Mouse (Mus musculus) ES-Bruce4 (cell line): ENCODE data around the gene Fam166b. TPM values are rescaled to one million over a fixed set of nuclear protein-coding genes. Genes with fewer than 3 reads are reported as not detected.

Experiments used
- H3K27ac ChIP-seq: 2 replicates; pipeline ENCODE4 v1.5.1; 2012; ENCODE audit warnings: low read length, inconsistent platforms; ENCODE audit not compliant: insufficient read depth
- H3K27me3 ChIP-seq: 2 replicates; pipeline ENCODE4 v1.6.1; 2012; ENCODE audit warnings: mild to moderate bottlenecking, low read length, inconsistent platforms; ENCODE audit not compliant: control insufficient read depth, poor library complexity, insufficient read depth, severe bottlenecking
- H3K36me3 ChIP-seq: 2 replicates; pipeline ENCODE4 v1.6.1; 2012; ENCODE audit warnings: inconsistent platforms, mild to moderate bottlenecking, low read length, moderate library complexity; ENCODE audit not compliant: control insufficient read depth, poor library complexity, insufficient read depth, severe bottlenecking
- H3K4me1 ChIP-seq: one replicate; pipeline ENCODE4 v1.8.1; 2011; ENCODE audit warnings: low read length; ENCODE audit not compliant: control insufficient read depth, insufficient read depth
- H3K4me3 ChIP-seq: 2 replicates; pipeline ENCODE4 v1.5.1; 2011; ENCODE audit warnings: low read depth, mild to moderate bottlenecking, low read length
- H3K9ac ChIP-seq: 2 replicates; pipeline ENCODE4 v1.6.1; 2012; ENCODE audit warnings: low read depth, mild to moderate bottlenecking, inconsistent platforms; ENCODE audit not compliant: poor library complexity, severe bottlenecking
- H3K9me3 ChIP-seq: replicated peaks from 2 replicates; pipeline ENCODE4 v1.6.1; 2012; ENCODE audit warnings: mild to moderate bottlenecking, low read length, inconsistent platforms; ENCODE audit not compliant: control insufficient read depth, poor library complexity, insufficient read depth, severe bottlenecking
- CTCF ChIP-seq: IDR thresholded peaks from one replicate; pipeline ENCODE4 v1.8.1; 2011; ENCODE audit warnings: low read depth, low read length
- EP300 ChIP-seq: IDR thresholded peaks from 2 replicates; pipeline ENCODE4 v1.6.1; 2011; ENCODE audit warnings: low read depth, low read length; ENCODE audit not compliant: insufficient read depth
- POLR2A ChIP-seq: IDR thresholded peaks from one replicate; pipeline ENCODE4 v1.8.1; 2011; ENCODE audit warnings: low read length; ENCODE audit not compliant: insufficient read depth
- polyA plus RNA-seq: library from polyadenylated mRNA; stranded (reverse); fragments of >200 nt; gene quantifications from 2 replicates; pipeline ENCODE4 v1.2.4, GENCODE M21; 2011; ENCODE audit warnings: low read depth; ENCODE audit not compliant: missing spikeins, insufficient read depth, insufficient read length

Fam166b gene
- polyA plus RNA-seq, 1 experiment, result 2.1 TPM

DNA sequence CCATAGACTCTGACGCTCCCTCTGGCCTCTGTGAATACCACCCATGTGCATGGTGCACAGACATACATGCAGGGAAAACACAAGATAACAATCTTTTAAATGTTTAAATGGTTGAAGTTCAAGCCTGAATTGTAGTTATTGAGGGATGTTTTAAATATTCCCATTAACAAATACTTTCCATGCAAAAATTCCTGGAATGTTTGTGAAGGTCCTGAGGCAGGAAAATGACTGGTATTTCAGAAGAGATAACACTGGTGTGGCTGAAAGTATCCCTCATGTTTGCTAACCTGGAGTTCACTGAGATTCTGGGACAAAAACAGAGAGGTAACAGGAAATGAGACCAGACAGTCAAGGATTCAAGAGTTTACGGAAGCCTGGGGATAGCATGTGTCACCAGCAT lies 39.5 kb downstream of the Fam166b start:
- TF ChIP-seq CTCF, result no peak
- no peak for TF ChIP-seq POLR2A
- no peak for TF ChIP-seq EP300
- Histone ChIP-seq H3K27me3 (no peaks in the 10 kb centered on the region), H3K9me3 (no peaks in the 10 kb centered on the region), H3K27ac (no peak overlapping the region), H3K9ac (no peak overlapping the region), H3K4me3 (no peak overlapping the region), H3K4me1 (peaks cover 6% of the 10 kb centered on the region), H3K36me3 (no peaks in the 10 kb centered on the region)

DNA sequence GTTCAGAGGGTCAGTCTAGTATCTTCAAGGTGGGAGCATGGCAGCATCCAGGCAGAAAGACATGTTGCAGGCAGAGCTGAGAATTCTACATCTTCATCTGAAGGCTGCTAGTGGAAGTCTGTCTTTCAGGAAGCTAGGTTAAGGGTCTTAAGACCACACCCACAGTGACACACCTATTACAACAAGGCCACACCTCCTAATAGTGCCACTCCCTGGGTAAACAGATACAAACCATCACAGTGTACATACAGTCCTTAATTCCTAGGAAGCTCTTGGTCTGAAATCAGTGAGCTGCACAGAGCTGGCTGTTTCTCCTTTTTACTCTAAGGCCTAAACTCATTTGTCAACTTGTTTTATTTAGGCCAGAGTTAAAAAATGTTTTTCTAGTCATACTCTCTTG lies 42.0 kb downstream of the Fam166b start:
- Histone ChIP-seq H3K27me3 (no peaks in the 10 kb centered on the region), H3K36me3 (no peaks in the 10 kb centered on the region)
- no peak for TF ChIP-seq CTCF
- no peak for TF ChIP-seq EP300
- no peak for TF ChIP-seq POLR2A

DNA sequence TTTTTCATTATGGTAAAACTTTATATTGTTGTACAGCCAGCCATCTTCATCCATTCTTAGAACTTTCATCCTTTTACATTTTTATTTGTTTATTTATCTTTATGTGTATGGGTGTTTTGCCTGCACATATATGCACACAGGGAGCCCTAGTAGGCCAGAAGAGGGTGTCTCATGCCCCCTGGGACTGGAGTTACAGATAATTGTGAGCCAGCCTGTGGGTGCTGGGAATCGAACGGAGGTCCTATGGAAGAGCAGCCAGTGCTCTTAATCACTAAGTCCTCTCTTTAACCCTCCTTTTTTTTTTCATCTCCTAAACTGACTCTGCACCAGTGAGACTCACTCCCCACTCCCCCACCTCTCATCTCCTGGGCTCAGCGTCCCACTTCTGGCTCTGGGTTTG lies 44.4 kb downstream of the Fam166b start:
- TF ChIP-seq POLR2A (no peak), EP300 (no peak), CTCF (no peak)
- peaks cover 3% of the 10 kb centered on the region for H3K4me1 ChIP-seq

More for the DNA sequence above, 42.0 kb downstream of the Fam166b start:
- Histone ChIP-seq H3K4me3 (no peak overlapping the region), H3K27ac (no peak overlapping the region), H3K9me3 (no peaks in the 10 kb centered on the region), H3K9ac (no peak overlapping the region), H3K4me1 (peaks cover 8% of the 10 kb centered on the region)

DNA sequence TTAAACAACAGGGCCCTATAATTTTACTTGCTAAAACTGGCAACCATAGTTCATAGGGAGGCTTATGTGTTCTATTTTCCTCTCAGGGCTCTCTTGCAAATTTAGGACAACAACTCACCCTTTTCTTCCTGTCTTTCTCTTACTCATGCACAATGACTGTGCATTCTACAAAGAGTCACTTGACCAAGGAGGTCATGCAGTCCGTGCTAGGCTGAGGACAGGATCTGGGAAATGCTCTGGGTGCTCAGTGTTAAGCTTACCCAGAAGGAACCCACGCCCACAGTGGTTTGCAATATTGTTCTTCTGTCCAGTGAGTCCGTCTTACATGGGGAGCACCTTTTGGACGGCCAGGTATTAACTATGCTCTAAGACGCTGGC lies 44.9 kb downstream of the Fam166b start:
- H3K9me3 ChIP-seq, result no peaks in the 10 kb centered on the region
- H3K36me3 ChIP-seq, result no peaks in the 10 kb centered on the region
- TF ChIP-seq CTCF, result no peak
- TF ChIP-seq EP300, result no peak
- no peak for TF ChIP-seq POLR2A
- H3K27ac ChIP-seq, result no peak overlapping the region
- no peaks in the 10 kb centered on the region for H3K27me3 ChIP-seq
- H3K4me3 ChIP-seq, result no peak overlapping the region
- H3K4me1 ChIP-seq, result peaks cover 2% of the 10 kb centered on the region
- H3K9ac ChIP-seq, result no peak overlapping the region

More for the DNA sequence above, 44.4 kb downstream of the Fam166b start:
- Histone ChIP-seq H3K27ac (no peak overlapping the region), H3K4me3 (no peak overlapping the region), H3K9me3 (no peaks in the 10 kb centered on the region), H3K36me3 (no peaks in the 10 kb centered on the region), H3K9ac (no peak overlapping the region), H3K27me3 (no peaks in the 10 kb centered on the region)

DNA sequence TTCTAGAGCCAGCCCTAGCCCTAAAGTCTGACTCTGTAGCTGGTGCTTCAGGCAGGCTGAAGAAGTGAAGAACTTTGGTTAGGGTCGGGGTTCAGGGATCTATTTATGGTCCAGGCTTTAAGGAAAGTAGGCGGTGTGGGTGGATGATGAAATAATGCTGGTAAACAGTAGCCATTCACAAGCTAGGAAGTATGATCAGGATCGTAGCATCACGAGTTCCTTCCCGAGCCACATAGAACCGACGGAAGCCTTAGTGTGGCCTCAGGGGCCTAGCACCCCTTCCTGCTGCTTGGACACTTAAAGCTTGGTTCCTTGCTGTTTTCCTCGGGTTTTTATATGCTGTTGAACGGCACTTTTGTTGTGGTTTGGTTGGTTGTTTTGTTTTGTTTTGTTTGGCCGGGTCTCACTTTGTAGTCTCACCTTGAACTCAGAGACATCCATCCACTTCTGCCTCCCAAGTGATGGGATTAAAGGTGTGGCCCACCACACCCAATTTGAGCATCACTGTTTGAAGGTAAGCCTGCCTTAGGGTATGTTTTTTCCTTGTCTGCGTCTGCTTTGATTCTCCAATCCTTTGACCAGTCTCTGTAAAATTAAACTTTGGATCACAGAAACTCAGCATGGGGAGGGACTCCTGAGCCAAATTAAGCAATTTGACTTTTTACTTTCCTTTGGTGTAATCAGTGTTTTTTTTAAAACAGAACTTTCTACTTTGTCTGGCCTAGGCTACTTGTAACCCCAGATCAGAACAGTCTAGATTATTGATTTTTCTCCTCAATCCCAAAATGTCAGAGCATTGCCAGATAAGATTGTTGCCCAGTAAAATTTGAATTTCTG lies 45.5 kb downstream of the Fam166b start:
- no peak overlapping the region for H3K9ac ChIP-seq
- H3K36me3 ChIP-seq, result no peaks in the 10 kb centered on the region
- peaks cover 2% of the 10 kb centered on the region for H3K4me1 ChIP-seq
- H3K27me3 ChIP-seq, result no peaks in the 10 kb centered on the region
- no peak for TF ChIP-seq POLR2A
- TF ChIP-seq EP300, result no peak
- no peak for TF ChIP-seq CTCF
- H3K27ac ChIP-seq, result no peak overlapping the region
- no peaks in the 10 kb centered on the region for H3K9me3 ChIP-seq
- H3K4me3 ChIP-seq, result no peak overlapping the region
